Mouse (Mus musculus): ENCODE data around the gene Zp1. TPM values are rescaled to one million over a fixed set of nuclear protein-coding genes. Genes with fewer than 3 reads are reported as not detected.
A peak's percentile ranks its signal among the peaks of the same experiment; 100 is the strongest.

Gene Zp1
- total RNA-seq, 2 experiments from 2014 or later, result not detected

DNA sequence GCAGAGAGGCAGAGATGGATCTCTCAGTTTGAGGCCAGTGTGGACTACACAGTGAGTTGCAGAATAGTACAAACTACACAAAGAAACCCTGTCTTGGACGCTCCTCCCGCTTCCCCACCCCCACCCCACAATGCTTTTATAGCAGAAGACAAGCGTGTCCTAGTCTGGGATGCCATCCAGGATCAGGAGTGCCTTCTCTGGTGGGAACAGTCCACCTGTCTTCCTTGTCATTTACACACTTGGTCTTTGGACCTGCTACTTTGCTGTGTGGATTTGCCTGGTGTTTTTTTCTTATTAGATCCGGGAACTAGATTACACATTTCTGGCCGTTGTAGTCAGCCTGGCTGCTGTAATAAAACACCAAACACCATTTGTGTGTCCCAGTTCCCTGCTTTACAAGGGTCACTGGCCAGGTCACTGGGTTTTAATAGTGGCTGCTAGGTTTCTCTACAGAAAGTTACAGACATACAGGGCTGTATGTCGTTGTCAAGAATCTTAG lies 5.7 kb upstream of the Zp1 start:
- intact Hi-C loops (cut with DNase I), result no loop called here
- no peak for DNase-seq

- intact Hi-C loops (cut with DNase I), result no loop called here
- DNase-seq, result no peak
These were observed 3.8 kb upstream of the Zp1 start for GRCm38 (mm10) chr19:10924220-10924619.

DNA sequence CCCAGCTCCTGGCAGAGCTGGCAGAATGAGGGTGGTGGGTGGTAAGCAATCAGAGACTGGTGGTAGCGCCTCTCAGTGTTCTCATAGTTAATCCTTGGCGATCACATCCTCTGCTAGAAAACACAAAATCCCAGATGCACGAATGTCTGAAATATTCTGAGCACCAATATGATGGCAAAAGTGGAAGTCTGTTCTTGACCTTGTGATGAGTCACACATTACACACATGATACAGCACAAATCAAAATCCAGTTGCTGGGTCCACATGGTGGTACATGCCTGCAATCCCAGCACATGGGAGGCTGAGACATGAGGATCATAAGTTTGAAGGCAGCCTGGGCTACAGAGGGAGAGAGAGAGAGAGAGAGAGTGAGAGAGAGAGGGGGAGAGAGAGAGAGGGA lies 626 bp upstream of the Zp1 start:
- DNase-seq, result no peak
- intact Hi-C loops (cut with DNase I), result no loop called here

DNA sequence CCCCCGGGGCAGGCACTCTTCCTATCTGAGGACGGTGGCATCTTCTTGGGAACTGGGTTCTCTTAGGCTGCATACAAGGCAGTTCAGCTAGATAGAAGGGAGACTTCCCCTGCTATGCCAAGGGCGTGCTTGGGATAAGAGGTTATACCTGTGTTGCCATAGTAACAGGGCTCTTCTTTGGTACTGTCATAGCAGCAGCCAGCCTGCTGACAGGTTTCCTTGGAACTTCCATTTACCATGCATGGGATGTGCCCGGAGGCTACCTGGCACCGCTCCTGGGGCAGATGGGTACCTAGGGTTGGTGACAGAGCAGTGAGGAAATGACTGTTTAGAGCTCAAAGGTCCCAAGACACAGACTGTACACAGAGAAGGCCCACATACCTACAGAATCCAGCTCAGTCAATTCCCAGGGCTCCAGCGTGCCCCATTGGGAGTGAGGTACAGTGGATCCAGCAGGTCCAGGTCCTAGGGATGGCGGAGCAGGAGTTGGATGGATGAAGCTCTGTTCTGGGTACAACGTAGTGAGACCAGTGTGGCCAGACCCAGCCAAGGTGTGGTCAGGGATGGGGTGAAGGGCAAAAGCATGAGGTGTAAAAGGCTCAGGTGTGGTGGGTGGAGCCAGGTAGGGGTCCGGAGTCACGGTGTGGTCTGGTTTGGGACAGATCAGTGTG lies 2.0 kb downstream of the Zp1 start:
- intact Hi-C loops (cut with DNase I), result no loop called here
- no peak for DNase-seq

GRCm38 (mm10) chr19:10916506-10916905 lies 3.9 kb downstream of the Zp1 start:
- DNase-seq, result no peak
- intact Hi-C loops (cut with DNase I), result no loop called here

DNA sequence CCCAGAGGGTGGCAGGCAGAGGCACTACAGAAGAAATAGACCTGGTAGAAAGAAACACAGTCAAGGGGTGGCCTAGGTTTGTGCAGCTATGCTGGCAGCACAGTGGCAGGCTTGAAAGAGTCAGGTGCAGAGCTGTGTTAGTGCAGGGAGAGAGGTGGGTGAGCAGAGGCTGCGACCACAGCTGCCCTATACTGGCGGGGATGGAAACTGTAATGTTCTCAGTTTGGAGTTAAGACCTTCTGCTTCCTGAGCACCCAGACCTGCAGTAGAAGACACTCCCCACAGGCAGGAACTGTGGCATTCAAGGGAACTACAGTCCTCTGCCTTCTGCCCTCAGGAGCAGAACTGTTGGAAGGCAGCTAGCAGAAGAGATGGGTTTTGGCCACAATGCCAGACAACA lies 5.6 kb downstream of the Zp1 start:
- DNase-seq, result no peak
- intact Hi-C loops (cut with DNase I), result no loop called here

GRCm38 (mm10) chr19:10914291-10914690 lies 6.1 kb downstream of the Zp1 start:
- no peak for DNase-seq
- intact Hi-C loops (cut with DNase I), result no loop called here

DNA sequence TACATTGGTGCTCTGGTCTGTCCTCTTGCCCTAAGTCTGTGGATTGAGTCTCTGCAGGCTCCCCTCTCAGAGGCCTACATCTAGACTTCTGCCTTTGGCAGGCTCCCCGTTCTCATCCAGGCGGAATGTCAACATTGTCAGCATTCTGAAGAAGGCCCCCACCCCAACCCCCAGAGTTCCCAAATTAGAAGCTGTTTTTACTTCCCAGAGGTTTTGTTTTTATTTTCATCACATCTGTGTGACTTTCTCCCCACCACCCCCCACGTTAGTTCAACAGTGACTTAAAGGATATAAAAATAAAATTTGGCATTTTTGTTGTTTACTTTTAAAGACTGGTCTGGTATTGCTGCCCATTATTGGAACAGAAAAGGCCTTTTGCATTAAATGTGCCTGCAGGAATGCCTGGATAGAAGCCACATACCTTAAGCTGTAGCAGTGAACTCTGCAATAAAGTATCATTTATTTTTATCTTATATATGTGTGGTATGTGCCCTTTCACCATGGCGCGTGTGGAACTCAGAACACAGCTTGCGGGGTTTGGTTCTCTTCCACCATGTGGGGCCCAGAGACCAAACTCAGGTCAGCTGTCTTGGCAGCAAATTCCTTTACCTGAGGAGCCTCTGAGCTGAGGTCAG lies 11.2 kb downstream of the Zp1 start:
- intact Hi-C loops (cut with DNase I), result loop anchor here (2.0 kb wide), 1 partner anchor 50 kb away; no protein-coding TSS in a partner anchor
- DNase-seq, result no peak

DNA sequence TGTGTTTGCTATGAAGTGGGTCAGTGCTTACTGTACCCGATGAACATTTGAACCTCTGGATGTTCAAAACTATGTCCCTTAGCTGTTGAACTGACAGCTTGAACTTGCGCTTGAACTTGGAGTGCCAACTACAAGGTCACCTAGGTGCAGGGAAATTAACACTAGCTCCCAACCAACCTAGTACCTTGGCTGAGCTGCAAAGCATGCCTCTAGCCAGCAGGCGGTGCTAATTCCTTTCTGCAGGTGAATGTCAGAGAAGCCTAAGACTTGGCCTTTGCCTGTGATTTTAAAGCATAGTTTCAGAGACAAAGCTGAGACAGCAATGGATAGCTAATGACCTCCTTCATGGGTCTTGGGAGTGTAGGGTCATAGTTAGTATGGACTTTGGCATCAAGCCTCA lies 12.5 kb downstream of the Zp1 start:
- DNase-seq, result peak; percentile 49 to 58
- intact Hi-C loops (cut with DNase I), result loop anchor here (2.0 kb wide), 1 partner anchor 51 kb away; no protein-coding TSS in a partner anchor

GRCm38 (mm10) chr19:10905728-10906000 lies 14.8 kb downstream of the Zp1 start:
- DNase-seq, result no peak
- intact Hi-C loops (cut with DNase I), result no loop called here

DNA sequence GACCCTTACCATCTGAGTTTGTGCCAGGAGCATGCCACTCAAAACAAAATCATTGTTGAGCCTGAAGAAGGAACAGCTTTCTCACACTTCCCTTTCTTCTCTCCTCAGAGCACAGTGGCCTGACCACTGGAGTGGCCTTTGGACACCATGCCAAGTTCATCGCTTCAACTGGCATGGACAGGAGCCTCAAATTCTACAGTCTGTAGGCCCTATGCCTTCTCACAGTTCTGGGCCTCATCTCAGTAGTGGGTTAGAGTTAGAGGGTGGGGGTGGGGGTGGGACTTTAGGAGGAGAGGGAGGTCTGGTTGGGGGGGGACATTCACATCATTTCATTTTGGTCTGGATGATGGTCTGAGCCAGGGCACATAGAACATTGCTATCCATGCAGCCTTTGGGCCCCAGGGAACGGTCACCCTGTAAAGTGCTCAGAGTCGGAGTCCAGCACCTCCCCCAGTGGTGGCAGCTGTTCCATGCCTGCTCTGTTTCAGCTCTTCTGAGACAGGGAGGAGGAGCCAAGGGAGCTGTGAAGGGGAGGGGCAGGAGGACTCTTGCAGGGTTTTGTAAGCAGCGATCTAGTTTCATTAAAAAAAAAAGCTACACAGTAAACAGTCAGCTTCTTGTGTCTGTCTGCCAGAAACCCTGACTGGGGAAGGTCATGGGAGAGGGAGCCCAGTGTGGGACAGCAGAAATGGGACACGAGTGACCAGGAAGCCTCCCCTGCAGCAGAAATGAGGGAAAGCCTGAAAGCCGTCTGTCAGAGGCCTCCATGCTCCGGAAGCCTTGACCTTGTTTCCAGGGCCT lies 15.3 kb downstream of the Zp1 start:
- intact Hi-C loops (cut with DNase I), result no loop called here
- peak; percentile 57 to 61 for DNase-seq

DNA sequence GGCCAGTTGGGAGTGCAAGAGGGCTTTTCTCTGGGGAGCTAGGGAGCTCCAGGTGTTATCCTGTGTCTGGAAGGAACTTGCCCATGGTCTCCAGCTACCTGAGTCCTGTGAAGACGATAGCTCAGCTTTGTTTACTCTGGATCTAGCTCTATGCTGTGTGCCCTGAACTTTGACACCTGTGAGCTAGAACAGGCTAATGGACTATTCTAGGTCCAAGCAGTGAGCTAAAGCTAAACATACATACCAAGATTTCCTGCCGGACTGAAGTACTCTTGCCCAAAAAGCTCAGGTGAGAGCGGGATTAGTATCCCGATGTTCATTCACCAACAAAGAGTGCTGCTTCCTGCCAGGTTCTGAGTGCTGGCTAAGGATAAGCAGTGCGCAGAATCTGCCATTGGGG lies 15.9 kb downstream of the Zp1 start:
- intact Hi-C loops (cut with DNase I), result no loop called here
- no peak for DNase-seq

- intact Hi-C loops (cut with DNase I), result no loop called here
These were observed 19.4 kb downstream of the Zp1 start for GRCm38 (mm10) chr19:10901046-10901445.

GRCm38 (mm10) chr19:10900315-10900714 lies 20.1 kb downstream of the Zp1 start:
- intact Hi-C loops (cut with DNase I), result no loop called here
- peak; percentile 57 to 62 for DNase-seq

More at GRCm38 (mm10) chr19:10901046-10901445, 19.4 kb downstream of the Zp1 start:
- no peak for DNase-seq

GRCm38 (mm10) chr19:10897491-10897890 lies 22.9 kb downstream of the Zp1 start:
- intact Hi-C loops (cut with DNase I), result loop anchor here (2.0 kb wide), 1 partner anchor 51 kb away; the partner anchor contains the start of gene Ccdc86
- peak in 1 of 2 experiments; percentile 17 for DNase-seq

GRCm38 (mm10) chr19:10896849-10897248 lies 23.6 kb downstream of the Zp1 start:
- peak in 1 of 2 experiments; percentile 15 for DNase-seq
- intact Hi-C loops (cut with DNase I), result loop anchor here (2.0 kb wide), 1 partner anchor 52 kb away; the partner anchor contains the start of gene Ccdc86

- intact Hi-C loops (cut with DNase I), result loop anchor here (2.0 kb wide), 1 partner anchor 53 kb away; the partner anchor contains the start of gene Ccdc86
- no peak for DNase-seq
These were observed 24.7 kb downstream of the Zp1 start for GRCm38 (mm10) chr19:10895708-10896107.

- intact Hi-C loops (cut with DNase I), result no loop called here
- DNase-seq, result peak; percentile 96
These were observed 25.4 kb downstream of the Zp1 start, which contains the start of gene Prpf19 for GRCm38 (mm10) chr19:10895016-10895528. Gene Prpf19, plus strand, starts transcription at chr19:10895231.

DNA sequence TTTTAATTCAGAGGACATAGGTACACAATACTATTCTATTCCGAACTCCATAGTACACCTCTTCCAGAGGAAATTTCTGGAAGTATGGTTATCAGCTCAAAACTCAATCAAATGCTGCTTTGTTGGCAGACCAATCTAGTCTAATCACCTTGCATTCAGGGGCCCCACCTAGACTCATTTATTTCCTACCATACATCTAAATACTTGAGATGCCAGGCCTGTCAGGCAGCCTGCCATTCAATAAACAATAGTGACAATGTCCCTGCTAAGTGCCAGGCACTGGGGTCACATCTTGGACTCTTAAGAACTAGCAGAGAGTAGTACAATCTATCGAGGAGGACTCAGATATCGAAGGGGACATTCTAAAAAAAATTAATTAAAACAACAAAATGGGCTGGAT lies 28.2 kb downstream of the Zp1 start:
- intact Hi-C loops (cut with DNase I), result no loop called here
- no peak for DNase-seq

- intact Hi-C loops (cut with DNase I), result loop anchor here (2.0 kb wide), 1 partner anchor 167 kb away; no protein-coding TSS in a partner anchor
- peak; percentile 89 to 94 for DNase-seq
These were observed 38.8 kb downstream of the Zp1 start, which contains the start of gene Tmem109 for GRCm38 (mm10) chr19:10881426-10882154. Gene Tmem109, minus strand, starts transcription at chr19:10882001.

Data from heart, postnatal 36 days (tissue).